Mouse (Mus musculus) frontal cortex, postnatal 14 days (tissue): Measurements from ENCODE around the gene Ccl24.

ENCODE experiments used
- DNase-seq, 2 experiments: peaks; one replicate each; pipeline ENCODE4 v3.0.0; 2022; ENCODE audit warnings: low spot score in 2 of 2

Gene Ccl24

DNA sequence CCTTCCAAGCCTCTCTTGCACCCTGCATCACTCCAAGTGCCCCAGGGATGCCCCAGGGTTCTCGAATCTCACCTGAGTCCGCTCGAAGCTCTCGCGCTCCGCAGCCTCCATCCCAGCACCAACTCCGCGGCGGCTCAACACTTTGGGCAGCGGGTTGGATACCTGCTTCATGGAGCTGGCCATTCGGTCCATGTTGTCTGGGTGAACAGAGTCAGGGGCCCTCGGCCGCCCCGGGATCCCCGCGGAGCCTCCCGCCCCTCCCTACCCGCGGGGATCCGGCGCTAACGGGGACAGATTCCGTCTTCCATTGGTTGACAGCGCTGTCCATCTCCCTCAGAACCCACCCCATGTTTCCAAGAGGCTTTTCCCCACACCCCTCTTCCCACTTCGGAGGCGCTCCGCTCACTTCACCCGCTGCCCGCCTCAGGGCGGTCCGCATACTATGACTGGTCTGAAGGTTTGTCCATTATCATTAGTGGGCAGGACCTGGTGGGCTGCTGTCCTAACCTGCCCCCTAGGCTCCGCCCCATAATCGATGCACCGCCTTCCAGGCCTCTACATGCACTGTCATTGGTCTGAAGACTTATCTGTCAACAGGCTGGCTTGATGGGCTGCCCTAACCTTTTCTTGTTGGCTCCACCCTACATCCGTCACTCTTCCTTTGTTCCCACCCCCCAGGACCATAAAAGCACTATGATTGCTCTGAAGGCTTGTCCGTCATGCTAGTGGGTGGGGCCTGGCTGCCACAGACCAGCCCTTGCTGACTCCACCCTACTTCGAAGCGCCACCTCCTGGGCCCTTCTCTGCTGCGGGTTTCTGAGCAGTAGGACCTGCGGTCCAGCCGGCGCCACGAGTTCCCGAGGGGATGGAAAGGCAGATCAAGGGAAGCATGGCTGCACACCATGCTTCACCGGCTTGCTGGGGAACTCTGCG, 27.7 kb downstream of the Ccl24 start, which contains the start of gene Hip1:
Gene Hip1 (minus strand): TSS at position 256 of the 933 bp plus-strand sequence.
- DNase-seq = peak; percentile 97 to 100

DNA sequence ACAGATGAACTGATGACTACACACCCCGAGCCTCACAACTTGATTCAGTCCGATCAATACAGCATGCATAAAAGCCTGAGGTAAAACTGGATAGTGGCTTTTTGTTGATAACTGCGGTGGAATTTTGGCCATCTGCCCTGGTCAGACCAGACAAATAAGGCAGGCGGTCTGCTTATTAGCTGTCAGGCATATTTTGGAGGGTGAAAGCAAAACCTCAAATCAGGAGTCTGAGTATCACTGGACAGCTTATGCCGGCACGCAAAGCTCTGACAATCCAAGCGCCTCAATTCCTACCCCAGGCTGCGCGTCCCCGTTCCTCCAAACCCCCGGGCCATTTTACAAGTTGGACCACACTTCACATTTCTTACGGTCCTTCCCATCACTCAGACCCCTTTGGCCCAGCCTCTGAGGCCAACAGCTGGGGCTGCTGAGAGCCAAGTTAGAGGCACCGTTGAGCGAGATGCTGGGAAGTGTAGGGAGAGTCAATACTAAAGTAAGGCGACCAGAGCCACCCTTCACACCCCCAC, 28.8 kb downstream of the Ccl24 start:
- DNase-seq = no peak

DNA sequence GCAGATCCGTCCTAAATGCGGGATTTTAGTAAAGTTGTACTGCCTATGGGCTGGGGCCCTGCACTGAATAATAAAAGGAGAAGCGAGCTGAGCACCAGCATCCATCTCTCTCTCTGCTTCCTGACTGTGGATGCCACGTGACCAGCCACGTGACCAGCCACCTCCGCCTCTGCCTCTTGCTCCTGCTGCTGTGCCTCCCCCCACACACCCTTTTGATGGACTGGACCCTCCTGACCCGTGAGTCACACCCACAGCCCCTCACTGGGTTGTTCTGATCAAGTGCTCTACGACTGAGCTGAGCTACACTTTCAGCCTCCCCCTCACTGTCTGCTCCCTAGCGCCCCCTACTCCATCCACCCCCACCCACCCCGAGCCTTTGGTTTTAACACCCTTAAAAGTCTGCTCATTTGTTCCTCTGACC, 35.0 kb downstream of the Ccl24 start:
- DNase-seq = no peak

DNA sequence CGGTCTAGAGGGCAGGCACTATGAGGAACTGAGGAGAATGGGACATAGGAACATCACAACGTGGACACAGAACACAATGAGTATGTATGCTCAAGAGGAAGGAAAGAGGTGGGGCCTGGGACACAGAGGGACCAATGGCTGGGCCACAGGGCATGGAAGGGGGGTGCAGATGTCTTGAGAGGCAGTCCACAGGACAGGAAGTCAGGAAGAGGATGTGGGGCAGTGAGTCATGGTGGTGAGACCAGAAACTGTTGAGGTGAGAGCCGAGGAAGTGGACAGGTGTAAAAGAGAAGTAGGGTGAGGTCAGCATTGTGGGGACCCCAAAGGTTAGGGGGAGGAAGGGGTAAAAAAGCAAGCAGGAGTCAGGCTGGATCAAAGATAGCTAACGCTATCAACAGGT, 35.5 kb downstream of the Ccl24 start:
- no peak for DNase-seq

DNA sequence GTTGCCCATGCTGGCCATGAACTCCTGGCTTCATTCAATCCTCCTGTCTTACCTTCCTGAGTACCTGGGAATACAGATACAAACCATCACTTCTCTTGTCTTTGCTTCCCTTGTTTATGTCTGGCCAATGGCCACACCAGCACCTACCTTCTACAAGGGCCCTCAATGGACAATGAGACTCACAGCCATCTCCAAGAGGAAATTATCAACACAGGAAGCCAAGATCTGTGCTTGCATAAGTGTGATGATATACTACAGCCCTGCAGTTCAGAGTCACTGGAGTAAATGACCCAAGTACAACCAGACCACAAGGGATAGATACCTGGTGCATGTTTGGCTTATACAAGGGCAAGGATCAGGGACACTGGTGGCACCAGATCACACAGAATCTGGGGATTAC, 37.0 kb downstream of the Ccl24 start:
- DNase-seq = no peak

DNA sequence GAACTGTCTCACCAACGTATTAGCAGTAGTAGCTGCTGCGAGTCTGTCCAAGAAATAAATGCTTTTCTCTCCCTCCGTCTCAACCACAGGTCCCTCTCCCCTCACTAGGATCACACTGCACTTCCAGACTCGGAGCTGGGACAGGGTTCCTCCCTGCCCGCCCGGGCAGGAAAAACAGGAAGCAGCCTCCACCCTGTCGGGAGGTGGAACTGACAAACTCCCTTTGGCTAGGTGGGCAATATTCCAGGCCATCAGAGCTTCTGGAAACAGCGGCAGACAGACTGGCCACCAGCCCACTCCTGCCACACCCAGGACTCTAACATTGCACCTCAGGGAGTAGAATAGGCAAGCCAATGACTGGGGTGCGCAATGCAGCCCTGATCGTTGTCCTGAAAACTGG, 39.4 kb downstream of the Ccl24 start:
- DNase-seq = no peak

DNA sequence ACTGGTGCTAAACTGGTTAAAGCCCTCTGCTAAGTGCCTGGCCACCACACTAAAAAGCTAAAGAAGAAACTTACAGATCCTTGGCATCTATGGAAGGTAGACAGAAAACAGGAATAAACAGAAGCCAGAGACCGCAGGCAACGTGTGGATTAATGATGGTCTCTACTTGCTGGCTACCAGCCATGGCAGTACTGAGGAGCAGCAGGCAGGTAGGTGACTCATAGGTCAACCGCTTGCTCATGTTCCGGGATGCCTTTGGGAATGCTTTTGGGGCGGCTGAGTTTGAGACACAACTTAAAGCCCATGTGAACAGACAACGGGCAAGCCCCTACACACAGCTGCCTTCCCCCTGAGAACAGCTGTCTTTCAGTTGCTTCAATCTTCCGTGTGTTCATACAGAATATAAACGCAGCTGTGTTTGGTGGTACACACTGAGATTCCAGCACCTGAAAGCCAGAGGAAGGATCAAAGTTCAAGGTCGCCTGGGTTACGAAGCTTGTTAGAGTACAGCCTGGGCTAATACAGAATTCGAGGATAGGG, 41.5 kb downstream of the Ccl24 start:
- DNase-seq = no peak

DNA sequence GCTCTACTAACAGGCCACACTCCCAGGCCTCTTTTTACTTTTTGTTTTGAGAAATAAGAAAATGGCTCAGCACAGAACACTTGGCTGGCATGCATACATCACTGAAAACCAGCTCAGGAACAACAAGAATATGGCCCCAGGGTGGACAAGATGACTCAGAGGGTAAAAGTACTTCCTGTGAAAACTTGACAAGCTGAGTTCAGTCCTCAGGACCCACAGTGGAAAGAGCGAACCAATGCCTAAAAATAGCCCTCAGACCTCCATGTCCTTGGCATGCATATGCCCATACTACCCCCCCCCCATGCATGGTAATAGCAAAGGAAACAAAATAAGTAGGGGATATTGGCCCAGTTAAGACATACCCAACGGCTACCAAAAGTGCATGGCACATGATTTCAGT, 42.9 kb downstream of the Ccl24 start:
- DNase-seq = no peak

DNA sequence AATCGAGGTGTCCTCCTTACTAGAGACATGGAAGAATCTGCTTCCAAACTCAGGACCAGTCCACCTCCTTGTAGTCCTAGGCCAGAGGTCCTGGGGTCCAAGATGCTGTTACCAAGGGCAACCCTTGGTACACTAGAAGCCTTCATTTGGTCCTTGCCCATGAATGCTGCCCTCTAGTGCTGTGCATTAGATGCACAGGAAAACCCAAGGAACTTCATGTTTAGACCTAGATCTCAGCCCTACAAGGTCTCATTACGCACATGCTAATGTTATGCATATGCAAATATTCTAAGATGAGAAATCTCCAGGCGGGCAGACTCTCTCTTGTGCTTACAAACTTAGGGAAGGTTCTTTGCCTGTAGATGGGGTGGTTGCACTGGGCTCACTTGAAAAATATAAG, 43.5 kb downstream of the Ccl24 start:
- no peak for DNase-seq

DNA sequence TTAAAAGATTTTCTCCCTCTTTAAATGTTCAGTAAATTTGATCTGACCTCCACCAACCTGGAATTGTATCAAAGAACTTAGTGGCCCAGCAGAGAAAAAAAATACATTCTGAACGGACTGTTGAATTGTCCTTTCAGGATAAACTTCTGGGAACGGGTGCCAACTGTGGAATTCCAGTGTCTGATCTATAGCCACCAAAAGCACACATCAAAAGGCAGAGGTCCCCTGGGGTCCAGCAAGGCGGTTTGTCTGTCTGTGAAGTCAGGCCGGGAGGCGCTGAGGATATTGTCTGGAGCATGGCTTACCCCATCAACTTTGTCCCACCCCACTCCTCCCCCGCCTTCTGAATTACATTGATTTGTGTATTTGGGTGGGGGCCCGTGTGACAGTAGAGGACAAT, 44.9 kb downstream of the Ccl24 start:
- no peak for DNase-seq

DNA sequence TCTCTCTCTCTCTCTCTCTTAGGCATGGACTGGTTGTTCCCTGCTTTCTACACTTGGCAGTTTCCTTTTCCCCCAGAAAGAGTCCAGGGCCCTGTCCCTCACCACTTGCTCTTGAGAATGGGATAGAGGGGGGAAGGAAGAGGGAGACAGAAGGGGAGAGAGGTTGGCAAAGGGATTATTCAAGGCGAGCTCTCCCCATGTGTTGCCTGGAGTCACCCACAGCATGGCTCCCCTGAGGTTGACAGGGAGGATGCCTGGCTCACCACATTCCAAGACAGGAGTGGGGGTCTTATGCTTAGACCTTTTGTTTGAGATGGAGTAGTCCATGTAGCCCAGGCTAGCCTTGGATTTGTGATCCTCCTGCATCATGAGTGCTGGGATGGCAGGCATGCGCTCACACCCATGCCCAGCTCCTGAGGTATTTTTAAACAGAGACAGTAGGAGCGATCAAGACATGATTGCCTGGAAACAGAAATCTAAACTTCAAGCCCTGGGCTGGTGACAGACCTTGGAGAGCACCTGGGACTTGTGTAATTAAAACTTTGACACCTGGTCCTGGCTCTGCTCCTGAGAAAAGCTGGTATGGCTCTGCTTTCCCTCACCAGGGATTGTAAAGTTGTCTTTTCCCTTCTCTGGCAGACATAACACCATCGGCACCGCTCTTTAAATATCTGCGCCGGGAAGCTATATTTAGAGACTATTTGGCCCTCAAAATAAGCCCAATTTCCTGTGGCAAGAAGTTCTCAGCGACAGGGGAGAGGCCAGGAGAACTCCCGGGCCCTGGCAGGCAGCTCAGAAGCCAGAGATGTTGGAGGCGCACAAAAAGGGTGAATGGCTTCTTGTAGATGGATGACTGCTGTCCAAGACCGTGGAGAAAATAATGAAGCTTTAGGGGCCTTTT, 47.9 kb downstream of the Ccl24 start:
- DNase-seq = no peak

DNA sequence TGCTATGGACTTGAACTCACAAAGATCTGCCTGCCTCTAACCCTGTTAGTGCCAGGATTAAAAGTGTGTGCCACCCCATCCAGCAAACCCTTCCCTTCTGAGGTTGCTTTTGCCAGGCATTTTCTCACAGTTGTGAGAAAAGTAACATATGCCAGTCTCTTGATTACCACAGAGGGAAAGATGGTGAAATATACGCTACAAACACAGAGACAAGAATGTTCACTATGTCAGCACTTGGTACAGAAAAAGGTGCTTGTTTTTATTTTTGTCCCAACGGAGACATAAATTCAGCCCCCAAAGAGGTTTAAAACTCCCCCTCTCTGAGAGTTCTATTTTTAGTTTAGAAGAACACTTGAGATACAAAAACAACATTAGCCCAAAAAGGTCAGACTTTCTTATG, 48.8 kb downstream of the Ccl24 start:
- no peak for DNase-seq

DNA sequence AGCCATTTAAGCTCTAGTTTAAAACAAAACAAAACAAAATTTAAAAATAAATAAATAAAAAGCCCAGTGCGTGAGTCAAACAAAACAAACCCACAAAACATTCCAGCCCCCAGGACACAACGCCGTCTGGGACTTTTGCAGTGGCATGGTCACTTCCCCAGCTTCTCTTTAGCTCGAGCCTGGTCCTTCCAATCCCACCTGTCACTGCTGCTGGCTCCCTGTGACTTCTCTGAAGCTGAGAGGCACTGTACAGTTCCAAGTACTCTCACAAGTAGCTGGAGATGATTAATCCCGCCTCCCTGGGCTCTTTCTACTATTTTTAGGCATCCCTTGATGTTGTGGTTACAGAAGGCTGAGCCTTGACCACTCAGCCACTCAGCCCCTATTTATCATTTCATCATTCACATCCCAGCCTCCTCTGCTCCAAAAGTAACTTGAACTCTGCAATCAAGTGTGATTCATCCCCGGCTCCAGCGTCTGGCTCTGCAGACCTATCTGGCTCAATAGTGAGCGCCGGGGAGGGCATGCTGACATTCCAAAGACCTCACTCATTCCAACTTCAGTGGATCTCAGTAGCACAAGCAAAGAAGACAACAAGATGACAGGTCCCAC, 50.6 kb downstream of the Ccl24 start:
- DNase-seq = no peak
